Mouse (Mus musculus): ENCODE data around the gene Mad1l1. TPM values are rescaled to one million over a fixed set of nuclear protein-coding genes. Genes with fewer than 3 reads are reported as not detected.

Mad1l1 gene
- polyA plus RNA-seq, 1 experiment from 2014 or later: 29.8 TPM

- no peaks in the 10 kb centered on the region for H3K27me3 ChIP-seq (ENCODE audit: control insufficient read depth, insufficient read depth, low read length)
- no peak overlapping the region for H3K9ac ChIP-seq (replicated peaks; ENCODE audit: low read length)
- H3K4me3 ChIP-seq (replicated peaks; ENCODE audit: low read depth, low read length): no peak overlapping the region
- no peak overlapping the region for H3K4me2 ChIP-seq (ENCODE audit: low read length)
- H3K9me3 ChIP-seq (ENCODE audit: control insufficient read depth, low read length): no peaks in the 10 kb centered on the region
- H3K4me1 ChIP-seq (ENCODE audit: control insufficient read depth, insufficient read depth, low read length): peaks cover 25% of the 10 kb centered on the region
- DNase-seq (peak; percentile 87), ATAC-seq (ENCODE audit: low FRiP score, low TSS enrichment) (peak; percentile 71; the same call in 1 of the 2 replicates)
- WGBS: 4% methylated on average over 2 of the region's 2 CpGs
- peak overlapping the region; percentile 61; the same call in 1 of the 2 replicates for H3K27ac ChIP-seq (replicated peaks; ENCODE audit: low read depth, low read length)
- H3K36me3 ChIP-seq (ENCODE audit: control insufficient read depth, insufficient read depth, low read length): no peaks in the 10 kb centered on the region
These were observed 226.1 kb downstream of the Mad1l1 start for GRCm38 (mm10) chr5:140095203-140095602.

GRCm38 (mm10) chr5:140093489-140093888 is 227.9 kb downstream of the Mad1l1 start:
- 83% methylated on average over 8 of the region's 8 CpGs for WGBS
- Histone ChIP-seq H3K9ac (replicated peaks; ENCODE audit: low read length) (no peak overlapping the region), H3K4me3 (replicated peaks; ENCODE audit: low read depth, low read length) (no peak overlapping the region), H3K27me3 (ENCODE audit: control insufficient read depth, insufficient read depth, low read length) (no peaks in the 10 kb centered on the region), H3K4me2 (ENCODE audit: low read length) (no peak overlapping the region), H3K27ac (replicated peaks; ENCODE audit: low read depth, low read length) (no peak overlapping the region), H3K36me3 (ENCODE audit: control insufficient read depth, insufficient read depth, low read length) (no peaks in the 10 kb centered on the region; the same call in 1 of the 2 replicates), H3K4me1 (ENCODE audit: control insufficient read depth, insufficient read depth, low read length) (peaks cover 19% of the 10 kb centered on the region), H3K9me3 (ENCODE audit: control insufficient read depth, low read length) (no peaks in the 10 kb centered on the region)
- no peak for ATAC-seq (ENCODE audit: low FRiP score, low TSS enrichment)
- DNase-seq: no peak

GRCm38 (mm10) chr5:140091601-140092000 is 229.8 kb downstream of the Mad1l1 start:
- 66% methylated on average over 11 of the region's 11 CpGs for WGBS
- no peak overlapping the region for H3K9ac ChIP-seq (replicated peaks; ENCODE audit: low read length)
- H3K4me2 ChIP-seq (ENCODE audit: low read length): no peak overlapping the region
- no peaks in the 10 kb centered on the region for H3K9me3 ChIP-seq (ENCODE audit: control insufficient read depth, low read length)
- no peaks in the 10 kb centered on the region for H3K27me3 ChIP-seq (ENCODE audit: control insufficient read depth, insufficient read depth, low read length)
- no peak overlapping the region for H3K4me3 ChIP-seq (replicated peaks; ENCODE audit: low read depth, low read length)
- H3K27ac ChIP-seq (replicated peaks; ENCODE audit: low read depth, low read length): peak overlapping the region; percentile 9; the same call in 1 of the 2 replicates
- ATAC-seq (ENCODE audit: low FRiP score, low TSS enrichment) (no peak), DNase-seq (peak; percentile 64)
- H3K4me1 ChIP-seq (ENCODE audit: control insufficient read depth, insufficient read depth, low read length): peaks cover 19% of the 10 kb centered on the region
- no peaks in the 10 kb centered on the region; the same call in 1 of the 2 replicates for H3K36me3 ChIP-seq (ENCODE audit: control insufficient read depth, insufficient read depth, low read length)

- Histone ChIP-seq H3K36me3 (ENCODE audit: control insufficient read depth, insufficient read depth, low read length) (no peaks in the 10 kb centered on the region; the same call in 1 of the 2 replicates), H3K9me3 (ENCODE audit: control insufficient read depth, low read length) (no peaks in the 10 kb centered on the region), H3K27ac (replicated peaks; ENCODE audit: low read depth, low read length) (no peak overlapping the region), H3K4me3 (replicated peaks; ENCODE audit: low read depth, low read length) (no peak overlapping the region), H3K27me3 (ENCODE audit: control insufficient read depth, insufficient read depth, low read length) (no peaks in the 10 kb centered on the region), H3K4me1 (ENCODE audit: control insufficient read depth, insufficient read depth, low read length) (peaks cover 7% of the 10 kb centered on the region; the same call in 1 of the 2 replicates), H3K4me2 (ENCODE audit: low read length) (no peak overlapping the region), H3K9ac (replicated peaks; ENCODE audit: low read length) (no peak overlapping the region)
- DNase-seq (no peak), ATAC-seq (ENCODE audit: low FRiP score, low TSS enrichment) (no peak)
These were observed 232.1 kb downstream of the Mad1l1 start for GRCm38 (mm10) chr5:140089263-140089662.

- Histone ChIP-seq H3K9ac (replicated peaks; ENCODE audit: low read length) (no peak overlapping the region), H3K36me3 (ENCODE audit: control insufficient read depth, insufficient read depth, low read length) (no peaks in the 10 kb centered on the region; the same call in 1 of the 2 replicates), H3K27ac (replicated peaks; ENCODE audit: low read depth, low read length) (no peak overlapping the region), H3K27me3 (ENCODE audit: control insufficient read depth, insufficient read depth, low read length) (no peaks in the 10 kb centered on the region), H3K4me3 (replicated peaks; ENCODE audit: low read depth, low read length) (no peak overlapping the region), H3K4me2 (ENCODE audit: low read length) (no peak overlapping the region), H3K4me1 (ENCODE audit: control insufficient read depth, insufficient read depth, low read length) (peaks cover 7% of the 10 kb centered on the region; the same call in 1 of the 2 replicates), H3K9me3 (ENCODE audit: control insufficient read depth, low read length) (no peaks in the 10 kb centered on the region)
- ATAC-seq (ENCODE audit: low FRiP score, low TSS enrichment): no peak
- 93% methylated on average over 7 of the region's 7 CpGs for WGBS
- no peak for DNase-seq
These were observed 234.1 kb downstream of the Mad1l1 start for GRCm38 (mm10) chr5:140087242-140087641.

- no peak overlapping the region for H3K4me2 ChIP-seq (ENCODE audit: low read length)
- ATAC-seq (ENCODE audit: low FRiP score, low TSS enrichment) (no peak), DNase-seq (no peak)
- no peaks in the 10 kb centered on the region; the same call in 1 of the 2 replicates for H3K36me3 ChIP-seq (ENCODE audit: control insufficient read depth, insufficient read depth, low read length)
- no peaks in the 10 kb centered on the region for H3K27me3 ChIP-seq (ENCODE audit: control insufficient read depth, insufficient read depth, low read length)
- no peak overlapping the region for H3K9ac ChIP-seq (replicated peaks; ENCODE audit: low read length)
- no peaks in the 10 kb centered on the region for H3K9me3 ChIP-seq (ENCODE audit: control insufficient read depth, low read length)
- no peaks in the 10 kb centered on the region for H3K4me1 ChIP-seq (ENCODE audit: control insufficient read depth, insufficient read depth, low read length)
- H3K4me3 ChIP-seq (replicated peaks; ENCODE audit: low read depth, low read length): no peak overlapping the region
- H3K27ac ChIP-seq (replicated peaks; ENCODE audit: low read depth, low read length): no peak overlapping the region
- WGBS: 96% methylated on average over 6 of the region's 6 CpGs
These were observed 237.0 kb downstream of the Mad1l1 start for GRCm38 (mm10) chr5:140084341-140084740.

- no peaks in the 10 kb centered on the region for H3K27me3 ChIP-seq (ENCODE audit: control insufficient read depth, insufficient read depth, low read length)
- 65% methylated on average over 5 of the region's 5 CpGs for WGBS
These were observed 237.4 kb downstream of the Mad1l1 start for GRCm38 (mm10) chr5:140083911-140084310.

GRCm38 (mm10) chr5:140082204-140082812 is 239.0 kb downstream of the Mad1l1 start:
- 68% methylated on average over 11 of the region's 11 CpGs for WGBS
- DNase-seq (no peak), ATAC-seq (ENCODE audit: low FRiP score, low TSS enrichment) (no peak)
- Histone ChIP-seq H3K4me1 (ENCODE audit: control insufficient read depth, insufficient read depth, low read length) (0 out of 2 replicates have a peak, but pooled peaks cover 10% of the 10 kb centered on the region), H3K36me3 (ENCODE audit: control insufficient read depth, insufficient read depth, low read length) (no peaks in the 10 kb centered on the region), H3K4me2 (ENCODE audit: low read length) (no peak overlapping the region), H3K27ac (replicated peaks; ENCODE audit: low read depth, low read length) (no peak overlapping the region), H3K9me3 (ENCODE audit: control insufficient read depth, low read length) (no peaks in the 10 kb centered on the region), H3K9ac (replicated peaks; ENCODE audit: low read length) (no peak overlapping the region), H3K4me3 (replicated peaks; ENCODE audit: low read depth, low read length) (no peak overlapping the region), H3K27me3 (ENCODE audit: control insufficient read depth, insufficient read depth, low read length) (no peaks in the 10 kb centered on the region)

More at GRCm38 (mm10) chr5:140083911-140084310, 237.4 kb downstream of the Mad1l1 start:
- Histone ChIP-seq H3K4me2 (ENCODE audit: low read length) (no peak overlapping the region), H3K36me3 (ENCODE audit: control insufficient read depth, insufficient read depth, low read length) (no peaks in the 10 kb centered on the region; the same call in 1 of the 2 replicates), H3K9ac (replicated peaks; ENCODE audit: low read length) (no peak overlapping the region), H3K4me3 (replicated peaks; ENCODE audit: low read depth, low read length) (no peak overlapping the region), H3K9me3 (ENCODE audit: control insufficient read depth, low read length) (no peaks in the 10 kb centered on the region), H3K4me1 (ENCODE audit: control insufficient read depth, insufficient read depth, low read length) (no peaks in the 10 kb centered on the region), H3K27ac (replicated peaks; ENCODE audit: low read depth, low read length) (no peak overlapping the region)
- ATAC-seq (ENCODE audit: low FRiP score, low TSS enrichment): no peak
- DNase-seq: no peak

GRCm38 (mm10) chr5:140081084-140081483 is 240.3 kb downstream of the Mad1l1 start:
- peak overlapping the region; percentile 43; the same call in 1 of the 2 replicates for H3K27ac ChIP-seq (replicated peaks; ENCODE audit: low read depth, low read length)
- H3K27me3 ChIP-seq (ENCODE audit: control insufficient read depth, insufficient read depth, low read length): no peaks in the 10 kb centered on the region
- no peaks in the 10 kb centered on the region for H3K9me3 ChIP-seq (ENCODE audit: control insufficient read depth, low read length)
- DNase-seq (peak; percentile 28), ATAC-seq (ENCODE audit: low FRiP score, low TSS enrichment) (no peak; the same call in 1 of the 2 replicates)
- no peak overlapping the region for H3K4me3 ChIP-seq (replicated peaks; ENCODE audit: low read depth, low read length)
- H3K9ac ChIP-seq (replicated peaks; ENCODE audit: low read length): no peak overlapping the region
- H3K4me2 ChIP-seq (ENCODE audit: low read length): no peak overlapping the region
- H3K4me1 ChIP-seq (ENCODE audit: control insufficient read depth, insufficient read depth, low read length): 0 out of 2 replicates have a peak, but pooled peaks cover 10% of the 10 kb centered on the region
- H3K36me3 ChIP-seq (ENCODE audit: control insufficient read depth, insufficient read depth, low read length): no peaks in the 10 kb centered on the region
- whole genome bisulfite sequencing: 56% methylated on average over 10 of the region's 10 CpGs

Data from midbrain, embryonic 14.5 days (tissue).